Mouse (Mus musculus) lung, postnatal 0 days (tissue): Measurements from ENCODE around the gene Usp29.
"Not testable (repeated sequence)": the region's sequence is repeated elsewhere in the genome, so short reads cannot be mapped to it uniquely, and the experiment has no call there.

ENCODE experiments used
- CTCF ChIP-seq: IDR thresholded peaks from 2 replicates; pipeline ENCODE4 v1.5.1; 2016; ENCODE audit warnings: antibody characterized with exemption, mild to moderate bottlenecking
- EP300 ChIP-seq: IDR thresholded peaks from 2 replicates; pipeline ENCODE4 v1.6.1; 2016; ENCODE audit warnings: antibody characterized with exemption, mild to moderate bottlenecking, control low read depth

GRCm38 (mm10) chr7:6897021-6897420, 166.6 kb downstream of the Usp29 start:
- TF ChIP-seq CTCF, EP300: not testable (repeated sequence)
